Comparison of ENCODE assay signal across 8 mouse cellular contexts in genomic region chr2:92183613-92184076, GRCm38 (mm10).
DNase-seq lines count a peak whose midpoint lies in the region; ATAC-seq lines count a peak whose summit lies in the region.

No protein-coding gene starts in this region.

- no peaks in the 10 kb centered on the region for H3K36me3 ChIP-seq in embryonic facial prominence, embryonic 11.5 days (replicated peaks; ENCODE audit: control insufficient read depth, insufficient read depth, low read depth, low read length)
- no peaks in the 10 kb centered on the region for H3K36me3 ChIP-seq in limb, embryonic 10.5 days
- H3K36me3 ChIP-seq in midbrain, embryonic 12.5 days = no peaks in the 10 kb centered on the region

- peak overlapping the region; percentile 86 for H3K4me3 ChIP-seq in embryonic facial prominence, embryonic 11.5 days (ENCODE audit: low read depth, low read length)
- peak overlapping the region; percentile 76 for H3K4me3 ChIP-seq in limb, embryonic 10.5 days
- peak overlapping the region; percentile 68 for H3K4me3 ChIP-seq in midbrain, embryonic 12.5 days

- no peaks in the 10 kb centered on the region for H3K27me3 ChIP-seq in embryonic facial prominence, embryonic 11.5 days (ENCODE audit: control insufficient read depth, insufficient read depth, low read length)
- H3K27me3 ChIP-seq in limb, embryonic 10.5 days (ENCODE audit: low read depth, poor library complexity, severe bottlenecking) = no peaks in the 10 kb centered on the region
- H3K27me3 ChIP-seq in midbrain, embryonic 12.5 days = no peaks in the 10 kb centered on the region

- no peaks in the 10 kb centered on the region for H3K4me1 ChIP-seq in embryonic facial prominence, embryonic 11.5 days (ENCODE audit: control insufficient read depth, insufficient read depth, low read length)
- peaks cover 37% of the 10 kb centered on the region for H3K4me1 ChIP-seq in limb, embryonic 10.5 days
- peaks cover 26% of the 10 kb centered on the region for H3K4me1 ChIP-seq in midbrain, embryonic 12.5 days

- H3K9me3 ChIP-seq in embryonic facial prominence, embryonic 11.5 days (replicated peaks; ENCODE audit: control insufficient read depth, low read length) = no peaks in the 10 kb centered on the region
- H3K9me3 ChIP-seq in limb, embryonic 10.5 days (replicated peaks) = no peaks in the 10 kb centered on the region
- H3K9me3 ChIP-seq in midbrain, embryonic 12.5 days = no peaks in the 10 kb centered on the region

- H3K9ac ChIP-seq in embryonic facial prominence, embryonic 11.5 days (replicated peaks; ENCODE audit: low read length) = peak overlapping the region; percentile 92
- H3K9ac ChIP-seq in midbrain, embryonic 12.5 days (replicated peaks) = peak overlapping the region; percentile 95

- ATAC-seq in embryonic facial prominence, embryonic 11.5 days (replicated peaks; ENCODE audit: insufficient number of reproducible peaks, low FRiP score, low TSS enrichment, low read depth) = peak; percentile 86
- peak; percentile 78 for ATAC-seq in midbrain, embryonic 12.5 days (ENCODE audit: low FRiP score, low read depth)

- peak overlapping the region; percentile 85 for H3K4me2 ChIP-seq in embryonic facial prominence, embryonic 11.5 days (ENCODE audit: low read depth, low read length)
- H3K4me2 ChIP-seq in midbrain, embryonic 12.5 days (replicated peaks) = peak overlapping the region; percentile 87

- DNase-seq in 3134 (ENCODE audit: extremely low read depth, insufficient read length, low spot score) = peak; percentile 87
- DNase-seq in adrenal gland, postnatal 25 days = peak; percentile 93
- peak; percentile 93 for DNase-seq in embryonic facial prominence, embryonic 11.5 days (ENCODE audit: low spot score)
- DNase-seq in heart, adult 11 months = peak; percentile 100
- DNase-seq in kidney, adult 18-20 months = peak; percentile 92
- peak; percentile 96 for DNase-seq in limb, embryonic 10.5 days (ENCODE audit: low spot score)
- peak; percentile 88 for DNase-seq in skeletal muscle tissue, adult 2 months (ENCODE audit: low read depth, low spot score)

- peak overlapping the region; percentile 99 for H3K27ac ChIP-seq in embryonic facial prominence, embryonic 11.5 days (replicated peaks; ENCODE audit: low read depth, low read length)
- H3K27ac ChIP-seq in limb, embryonic 10.5 days = peak overlapping the region; percentile 98
- H3K27ac ChIP-seq in midbrain, embryonic 12.5 days (replicated peaks) = peak overlapping the region; percentile 99

- 0% methylated on average over 5 of the region's 40 CpGs for WGBS in embryonic facial prominence, embryonic 11.5 days
- 1% methylated on average over 24 of the region's 40 CpGs for WGBS in limb, embryonic 10.5 days
- 1% methylated on average over 15 of the region's 40 CpGs for WGBS in midbrain, embryonic 12.5 days

Comparison
In these comparisons a context has a peak if more than half of its experiments do, and no peak if none do; other contexts are left out.
1. Peak in every context shown above with its lines: DNase-seq, ATAC-seq, H3K4me3 ChIP-seq and H3K27ac ChIP-seq.